Mouse (Mus musculus) cerebellum, adult 8-10 months (tissue): ENCODE measurements at regions not wholly inside any gene's neighbourhood (a gene's known extent, or its start where the extent isn't known, plus 50 kb on each side); places are given as distances from the start of the nearest gene placed in this dataset.

Experiments used
- DNase-seq: peaks from one replicate; pipeline ENCODE4 v3.0.0; 2022

DNA sequence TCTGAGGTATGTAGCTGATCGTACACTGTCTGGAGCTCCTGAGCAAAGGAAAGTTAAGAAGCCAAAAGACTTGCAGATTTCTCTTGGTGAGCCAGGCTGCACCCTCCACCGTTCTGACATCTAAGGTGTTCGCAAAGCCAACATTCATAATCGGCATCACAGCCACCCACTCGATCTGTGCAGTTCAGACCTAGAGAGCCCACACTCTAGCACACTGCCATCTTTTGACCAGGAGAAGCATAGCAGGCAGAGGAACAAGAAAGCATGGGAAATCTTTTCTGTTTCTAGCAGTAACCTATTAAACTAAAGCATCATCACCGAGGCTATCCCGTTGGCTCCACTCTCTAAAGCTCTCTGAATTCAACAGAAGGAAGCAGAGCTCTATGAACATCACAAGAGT, 59.2 kb downstream of the Areg start:
- DNase-seq = peak; percentile 3

DNA sequence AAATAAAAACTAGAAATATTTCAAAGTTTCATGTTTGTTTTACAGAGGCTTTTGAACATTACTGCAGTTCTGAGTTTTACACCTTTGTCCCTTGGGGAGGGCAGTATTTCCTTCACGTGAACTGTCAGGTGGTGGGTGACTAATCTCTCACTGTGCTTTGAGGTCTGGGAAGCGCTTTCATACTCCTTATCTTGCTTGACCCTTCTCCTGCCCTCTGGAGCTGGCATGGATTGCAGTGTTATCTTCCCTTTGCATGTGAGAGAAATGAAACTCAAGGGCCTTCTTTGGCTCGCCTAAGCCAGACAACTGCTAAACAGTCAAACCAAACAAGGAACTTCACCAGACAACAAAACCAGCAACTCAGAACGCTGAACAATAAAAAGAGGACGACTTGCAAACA, 61.0 kb downstream of the Areg start:
- DNase-seq = no peak

DNA sequence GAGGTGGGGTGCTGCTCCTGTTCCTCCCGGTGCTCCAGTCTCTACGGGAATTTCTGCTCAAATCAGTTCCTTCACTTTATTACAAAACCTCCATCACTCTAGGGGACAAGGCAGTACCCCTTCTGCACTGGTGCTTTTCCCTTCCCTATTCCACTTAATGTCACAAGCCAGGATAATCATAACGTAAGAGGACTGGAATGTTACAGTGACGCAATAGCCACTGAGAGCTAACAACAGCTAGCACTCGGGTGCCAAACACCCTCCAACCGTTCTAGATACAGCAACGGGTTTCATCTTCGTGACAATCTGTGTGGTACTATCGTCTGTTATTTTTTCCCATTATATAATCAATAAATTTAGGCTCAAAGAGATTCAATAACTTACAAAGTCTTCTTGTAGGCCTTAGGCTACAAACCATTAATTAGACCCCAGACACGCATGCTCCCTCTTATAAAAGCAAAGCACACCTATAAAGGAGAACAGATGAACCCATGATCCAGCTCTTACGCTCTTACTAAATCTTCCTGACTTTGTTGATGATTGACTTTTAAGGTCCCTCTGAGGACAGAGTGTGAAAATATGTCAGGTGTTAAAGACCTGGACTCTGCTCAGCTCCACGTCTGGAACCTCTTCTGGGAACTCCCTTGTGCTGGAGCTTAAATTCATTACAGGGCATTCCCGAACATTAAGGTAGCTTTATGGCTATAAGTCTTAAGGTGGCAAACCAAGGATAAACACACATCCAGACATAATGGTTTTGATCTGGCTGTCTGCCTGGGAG, 65.0 kb downstream of the Areg start:
- no peak for DNase-seq

DNA sequence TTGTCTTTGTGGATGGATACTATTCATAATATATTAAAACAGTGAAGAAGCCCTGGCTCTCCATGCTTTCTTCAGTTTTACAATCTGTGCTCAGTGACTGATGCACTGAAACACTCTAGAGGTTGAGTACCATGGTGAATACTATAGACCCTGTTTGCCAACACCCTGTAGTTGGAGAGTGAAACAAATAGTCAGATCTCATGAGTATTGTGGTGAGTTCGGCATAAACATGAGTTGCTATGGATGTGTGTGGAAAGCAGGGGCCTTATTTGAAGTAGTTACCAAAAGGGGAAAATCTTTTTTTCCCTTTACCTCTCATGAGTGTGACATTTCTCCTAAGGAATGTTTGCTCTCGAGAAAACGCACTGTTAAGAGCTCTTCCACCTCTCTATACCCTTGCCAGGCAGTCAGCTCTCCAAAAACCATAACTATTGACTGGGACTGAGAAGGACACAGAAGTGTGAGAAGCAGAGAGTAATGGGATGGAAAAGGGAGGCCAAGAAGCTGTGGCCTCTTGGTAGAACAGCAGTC, 66.0 kb downstream of the Areg start:
- DNase-seq = no peak

DNA sequence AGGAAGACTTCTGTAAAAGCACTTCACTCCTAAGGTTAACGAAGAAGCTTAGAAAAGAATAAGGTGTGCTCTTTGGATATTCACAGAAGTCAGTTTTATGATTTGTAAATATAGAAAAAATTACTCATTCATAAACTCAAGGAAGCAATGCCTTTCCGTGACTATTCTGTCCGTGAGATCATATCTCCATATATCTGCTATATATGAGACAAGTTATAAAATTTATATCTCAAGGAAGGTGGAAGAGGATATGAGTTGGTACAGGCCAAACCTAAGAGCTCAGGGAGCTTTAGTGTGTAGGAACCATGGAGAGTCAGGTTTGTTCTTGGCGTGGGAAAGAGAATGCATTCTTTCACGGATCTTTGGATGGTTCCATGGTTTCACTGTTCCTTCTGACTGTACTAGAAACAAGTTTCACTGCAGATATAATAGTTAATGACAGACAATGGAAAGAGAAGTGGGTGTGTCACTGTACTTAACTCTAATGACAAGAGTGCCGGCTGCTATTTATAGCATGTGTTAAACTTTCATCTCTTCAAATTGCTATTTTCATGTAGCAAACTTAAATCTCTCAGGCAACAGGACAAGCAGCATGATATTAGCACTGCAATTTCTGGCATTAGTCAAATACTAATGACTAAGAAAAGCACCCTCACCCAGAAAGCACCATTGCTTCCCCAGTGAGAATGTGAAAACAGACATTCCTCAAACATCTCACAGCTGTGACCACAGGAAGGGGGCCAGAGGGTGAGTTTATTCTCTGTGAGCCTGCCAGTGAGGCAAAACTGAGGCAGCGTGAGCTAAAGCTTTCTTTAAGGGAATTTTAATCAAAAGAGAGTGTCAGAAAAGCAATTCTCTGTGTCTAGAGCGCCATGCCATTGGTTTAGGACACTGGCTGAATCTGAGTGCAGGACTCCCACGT, 67.4 kb downstream of the Areg start:
- DNase-seq = no peak

DNA sequence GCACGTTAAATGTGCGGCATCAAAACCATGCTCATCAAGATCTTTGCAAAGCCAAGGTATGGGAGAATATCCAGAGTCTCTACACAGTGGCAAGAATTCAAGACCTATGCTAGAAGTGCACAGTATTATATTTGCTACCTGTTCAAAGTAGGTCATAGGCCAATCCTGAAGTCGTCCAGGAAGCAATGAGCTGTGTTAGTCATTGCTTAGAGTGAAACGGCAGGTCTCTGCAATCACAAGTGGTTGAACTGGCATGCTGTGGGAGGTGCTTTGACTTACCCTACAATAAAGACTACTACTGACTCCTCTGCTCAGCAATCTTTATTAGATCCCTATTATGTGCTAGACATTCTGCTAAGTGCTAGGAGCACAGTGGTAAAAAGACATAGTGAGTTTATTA, 80.8 kb downstream of the Areg start:
- DNase-seq = no peak

DNA sequence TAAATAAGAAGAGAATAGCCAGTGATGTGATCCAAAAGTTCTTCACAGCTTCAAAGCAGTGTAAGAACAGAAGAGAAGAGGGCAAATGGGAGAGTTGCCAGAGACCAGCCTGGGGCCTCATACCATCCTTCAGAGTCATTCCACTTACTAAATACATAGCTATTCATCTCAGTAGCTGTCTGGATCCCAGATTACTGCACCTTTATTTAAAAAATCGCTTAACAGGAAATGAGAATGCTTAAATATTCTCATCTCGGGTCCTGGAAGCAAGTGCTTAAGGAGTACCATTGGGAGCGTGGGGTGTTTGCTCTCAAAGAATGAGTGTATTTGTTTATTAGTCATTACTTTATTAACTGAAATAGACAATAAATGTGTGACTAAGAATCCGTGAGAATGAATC, 102.3 kb downstream of the Areg start:
- DNase-seq = no peak

DNA sequence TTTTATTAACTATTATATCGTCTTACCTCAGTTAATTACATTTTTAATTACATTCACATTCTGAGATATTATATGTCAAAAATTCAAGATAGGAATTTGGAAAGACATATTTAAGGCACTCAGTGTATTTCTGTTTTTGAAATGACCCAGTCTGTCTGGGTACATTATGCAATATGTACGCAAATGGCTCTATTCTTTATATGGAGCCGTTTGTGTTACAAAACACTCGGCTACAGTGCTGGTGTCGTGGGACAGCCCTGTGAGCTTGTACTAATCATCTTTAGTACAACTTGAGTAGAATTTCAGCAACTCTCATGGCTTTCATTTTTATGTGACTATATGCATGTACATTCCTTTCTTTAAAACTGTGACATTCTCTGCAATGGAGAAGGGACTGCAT, 108.0 kb downstream of the Areg start:
- DNase-seq = no peak

DNA sequence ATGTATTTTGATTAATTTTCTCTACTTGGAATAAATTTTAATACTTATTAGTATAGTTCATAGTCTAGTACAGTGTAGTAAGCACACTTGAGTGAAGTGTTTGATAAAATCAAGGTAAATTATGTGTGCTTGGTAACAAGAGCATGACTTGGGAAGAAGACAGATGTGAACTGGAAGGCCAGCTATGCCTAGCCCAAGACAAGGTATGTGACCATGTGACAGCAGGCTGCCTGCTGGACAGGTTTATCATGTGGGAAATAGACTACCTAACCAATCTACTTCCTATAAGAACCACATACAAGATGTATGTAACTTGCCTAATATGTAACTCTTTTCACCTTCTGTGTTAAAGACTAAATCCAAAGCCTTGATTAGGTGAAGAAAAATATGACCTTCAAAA, 122.5 kb downstream of the Areg start:
- no peak for DNase-seq

DNA sequence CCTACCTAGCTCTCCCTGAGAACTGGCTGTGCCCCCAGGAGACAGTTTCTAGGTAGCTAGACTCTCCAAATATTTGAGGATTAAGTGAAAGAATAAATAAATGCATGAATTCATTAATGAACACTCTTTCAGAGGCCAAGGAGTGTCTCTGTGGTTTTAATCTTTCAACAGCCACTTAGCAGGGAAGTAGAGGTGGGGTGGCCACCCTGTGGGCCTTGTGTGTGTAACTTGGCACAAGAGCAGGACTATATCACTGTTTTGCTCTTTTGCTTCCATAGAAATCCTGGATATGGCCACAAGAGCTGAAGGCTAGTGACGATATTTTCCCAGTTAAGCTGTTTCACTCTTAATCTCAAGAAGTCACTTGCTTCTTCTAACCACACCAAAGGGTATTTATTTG, 123.1 kb downstream of the Areg start:
- no peak for DNase-seq

DNA sequence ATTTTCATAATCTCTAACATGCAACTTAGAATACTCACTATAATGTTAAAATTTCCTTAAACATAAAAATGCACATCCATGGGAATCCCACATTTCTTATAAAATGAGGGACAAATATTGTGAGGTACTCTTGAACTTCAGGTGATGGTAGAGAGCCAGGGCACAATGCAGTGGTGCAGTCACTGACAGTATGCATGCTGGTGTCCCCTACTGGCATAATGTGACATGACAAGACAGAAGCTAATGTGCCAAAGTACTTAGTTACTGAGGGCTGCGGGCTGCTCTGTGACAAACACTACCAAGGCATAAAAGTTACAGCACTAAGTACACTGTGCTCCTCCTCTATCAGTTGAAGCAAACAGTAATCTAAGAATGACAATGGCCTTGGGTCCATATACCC, 131.3 kb downstream of the Areg start:
- no peak for DNase-seq

DNA sequence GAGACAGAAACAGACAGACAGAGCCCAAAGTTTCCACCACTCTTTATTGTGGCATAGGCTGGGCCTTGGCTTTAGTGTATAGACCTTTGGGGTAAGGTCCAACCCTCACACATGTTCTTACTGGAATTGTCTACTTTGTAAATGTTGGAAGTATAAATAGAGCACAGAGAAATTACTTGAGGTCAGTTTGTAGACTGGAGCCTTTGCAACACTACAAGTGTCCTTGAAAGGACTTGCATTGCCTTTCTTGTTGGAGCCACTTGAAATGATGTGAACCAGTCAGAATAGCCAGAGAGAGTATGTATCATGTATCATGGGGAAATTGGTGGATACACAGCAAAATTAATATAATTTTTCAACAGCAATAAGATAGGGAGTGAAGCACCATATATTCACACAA, 131.4 kb downstream of the Btc start:
- no peak for DNase-seq

DNA sequence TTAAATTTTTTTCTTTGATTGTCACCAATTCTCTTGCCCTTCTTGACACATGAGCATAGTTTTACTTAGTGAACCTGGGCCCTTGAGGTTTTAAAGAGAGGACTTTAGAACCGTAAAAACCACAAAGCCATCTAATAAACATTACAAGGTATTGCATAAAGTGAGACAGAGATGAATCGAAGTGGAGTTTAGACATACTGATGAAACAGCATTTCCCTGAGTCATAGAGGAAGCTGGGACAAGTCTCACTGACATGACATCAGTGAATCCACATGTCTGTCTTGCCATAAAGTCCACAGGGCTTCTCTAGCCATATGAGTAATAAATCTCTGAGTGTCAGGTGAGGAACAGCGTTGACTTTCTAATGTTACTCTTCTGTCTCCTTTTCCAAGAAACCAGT, 128.4 kb downstream of the Btc start:
- no peak for DNase-seq

DNA sequence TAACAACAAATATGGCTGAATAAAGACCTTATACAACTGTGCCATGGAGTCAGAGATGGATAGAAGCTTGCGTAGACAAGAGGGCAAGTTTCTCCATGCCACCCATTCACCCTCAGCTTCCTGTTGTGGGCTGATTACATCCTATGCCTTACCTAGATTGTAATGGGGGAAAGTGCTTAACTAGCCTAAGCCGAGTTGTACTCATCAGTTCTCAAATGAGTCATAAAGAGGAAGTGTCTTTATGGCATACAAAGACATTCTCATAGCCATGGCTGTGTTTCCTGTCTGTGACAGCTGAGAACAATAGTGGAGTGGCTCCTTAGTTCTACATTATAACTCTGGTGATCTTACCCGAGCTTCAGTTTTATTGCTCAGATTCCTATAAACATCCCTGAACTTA, 124.3 kb downstream of the Btc start:
- DNase-seq = no peak

DNA sequence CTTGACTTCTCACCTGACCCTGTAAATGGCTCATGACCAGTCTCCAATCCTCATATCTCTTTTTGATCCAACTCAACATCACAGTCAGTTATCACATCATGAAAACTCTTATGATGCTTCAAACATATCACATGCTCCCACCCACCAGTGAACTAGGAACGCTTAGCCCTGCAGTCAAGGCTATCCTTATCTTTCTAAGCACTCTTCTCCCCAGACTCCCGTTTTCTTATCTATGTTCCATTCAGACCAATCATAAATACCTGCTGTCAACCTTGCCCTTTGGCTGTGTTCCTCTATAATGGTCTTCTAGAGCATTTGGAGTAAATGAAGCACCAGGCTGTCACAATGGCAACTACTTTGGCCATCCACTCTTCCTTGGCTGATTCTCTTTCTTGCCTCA, 123.3 kb downstream of the Btc start:
- DNase-seq = no peak

DNA sequence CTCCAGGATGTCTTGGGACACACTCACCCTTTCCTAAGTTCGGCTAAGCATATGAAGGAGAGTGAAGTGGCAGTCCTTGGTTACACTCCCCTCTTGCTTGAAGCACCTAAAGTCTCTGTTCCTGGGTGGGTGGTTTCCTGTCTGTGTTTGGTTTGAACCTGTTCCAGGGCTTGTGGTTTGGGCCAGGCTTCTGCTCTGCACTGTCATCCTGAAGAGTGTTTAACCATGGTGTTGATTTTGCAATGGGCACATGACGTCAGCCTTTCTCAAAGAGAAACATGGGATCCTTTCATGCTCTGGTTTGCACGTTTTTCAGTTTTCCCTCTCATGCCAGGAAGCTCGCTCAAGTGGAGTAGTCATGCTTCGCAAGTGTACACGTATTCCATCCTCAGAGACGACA, 119.8 kb downstream of the Btc start:
- DNase-seq = no peak

DNA sequence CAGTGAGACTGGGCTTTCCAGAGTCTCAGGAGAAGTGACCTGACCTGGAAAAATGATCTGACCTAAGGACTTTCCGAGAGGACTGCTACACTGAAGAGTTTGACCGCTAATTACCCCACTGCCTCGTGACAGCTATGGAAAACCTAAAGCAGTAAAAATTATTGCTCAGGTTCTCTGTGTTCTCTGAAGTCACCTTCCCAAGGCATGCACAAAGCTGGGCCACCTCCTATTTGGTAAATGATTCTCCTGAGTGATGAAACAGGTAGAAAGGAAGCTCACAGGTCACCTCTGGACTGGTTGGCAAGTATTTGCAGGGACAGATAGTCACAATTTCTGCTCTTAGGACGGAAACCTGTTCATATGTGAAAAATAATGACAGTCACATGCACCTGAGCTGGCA, 109.7 kb downstream of the Btc start:
- no peak for DNase-seq

DNA sequence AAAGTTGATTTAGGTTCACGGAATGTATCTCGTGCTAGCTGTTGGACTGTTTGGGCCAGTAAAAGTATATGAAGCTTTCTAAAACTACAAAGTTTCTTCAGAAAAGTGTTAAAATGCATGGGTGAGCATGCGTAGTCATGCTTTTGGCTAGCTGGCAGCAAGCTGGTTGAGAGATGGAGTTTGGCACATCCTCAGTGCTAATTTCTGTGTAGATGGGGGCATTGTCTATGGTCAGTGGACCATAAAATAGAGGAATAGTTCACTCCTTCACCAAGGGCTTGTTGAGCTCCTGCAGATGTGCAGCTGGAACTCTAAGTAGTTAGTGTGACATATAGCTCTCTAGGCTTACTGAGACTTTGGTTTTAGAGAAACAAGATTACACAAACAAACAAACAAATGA, 107.8 kb downstream of the Btc start:
- no peak for DNase-seq

DNA sequence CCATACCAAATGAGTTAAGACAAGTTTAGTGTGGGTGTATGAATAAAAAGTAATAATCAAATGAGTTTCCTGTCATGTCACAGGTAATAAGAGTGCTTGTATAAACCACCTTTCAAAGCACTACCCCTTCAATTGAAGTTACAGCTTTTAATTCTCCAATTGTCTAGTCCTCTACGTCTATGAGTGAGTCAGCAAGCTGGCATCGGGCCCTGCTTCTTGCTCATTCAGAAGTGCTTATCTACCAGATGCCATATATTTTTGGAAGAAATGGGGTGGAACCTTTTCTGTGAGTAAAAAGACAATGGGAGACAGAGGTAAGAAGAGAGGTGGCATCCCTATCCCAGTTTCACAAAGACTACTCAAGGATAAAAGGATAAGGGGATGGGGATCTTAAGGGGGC, 105.7 kb downstream of the Btc start:
- DNase-seq = no peak

DNA sequence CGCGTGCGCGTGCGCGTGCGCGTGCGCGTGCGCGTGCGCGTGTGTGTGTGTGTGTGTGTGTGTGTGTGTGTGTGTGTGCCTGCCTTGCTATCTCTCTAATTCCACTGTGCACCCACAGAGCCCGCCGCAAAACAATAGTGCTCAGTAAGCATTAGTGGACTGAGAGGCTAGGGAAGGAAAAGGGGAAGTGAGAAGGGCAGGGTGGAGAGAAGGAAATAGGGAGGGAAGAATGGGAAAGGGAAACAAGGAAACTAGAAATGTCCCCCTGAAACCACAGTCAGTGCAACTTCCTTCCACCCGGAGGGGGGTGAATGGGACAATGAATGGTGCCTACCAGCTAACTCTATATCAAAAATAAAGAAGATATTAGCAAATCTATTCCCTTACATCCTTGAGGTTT, 100.7 kb downstream of the Btc start:
- DNase-seq = no peak

DNA sequence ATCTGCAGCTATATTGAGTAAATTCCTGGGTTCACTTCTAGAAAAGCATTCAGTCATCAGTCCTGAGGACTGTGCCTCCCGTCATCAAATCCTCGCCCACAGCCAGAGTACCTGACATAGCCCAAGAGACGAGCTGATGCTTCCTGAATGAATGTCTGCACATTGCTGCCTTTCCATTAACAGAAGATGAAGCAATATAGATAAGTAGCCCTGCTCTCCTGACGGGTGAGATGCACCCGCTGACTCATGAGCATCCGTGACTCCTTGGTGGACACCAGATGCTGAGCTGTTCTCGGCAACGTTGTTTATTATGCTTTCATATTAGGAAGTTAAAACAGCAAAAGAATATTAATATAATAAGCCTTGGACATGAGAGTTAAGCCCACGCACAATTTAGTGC, 99.9 kb downstream of the Btc start:
- no peak for DNase-seq

DNA sequence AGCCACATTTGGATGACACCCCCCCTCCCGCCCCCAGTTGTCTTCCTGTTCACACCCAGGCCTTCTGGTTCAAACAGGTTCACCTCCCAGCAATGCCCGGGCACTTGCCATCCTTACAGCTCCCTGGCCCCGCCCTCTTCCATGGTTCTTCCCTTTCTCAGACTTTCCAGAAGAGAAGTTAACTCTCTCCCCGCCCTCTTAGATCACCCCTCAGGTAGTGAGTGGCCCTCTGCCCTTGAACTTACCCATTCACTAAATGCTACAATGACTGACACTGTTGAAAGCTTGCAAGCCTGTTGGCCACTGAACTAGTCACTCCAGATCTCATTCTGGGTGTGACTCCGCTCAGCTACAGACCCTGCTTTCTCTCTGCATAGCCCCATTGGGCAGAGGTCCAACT, 99.1 kb downstream of the Btc start:
- DNase-seq = no peak

DNA sequence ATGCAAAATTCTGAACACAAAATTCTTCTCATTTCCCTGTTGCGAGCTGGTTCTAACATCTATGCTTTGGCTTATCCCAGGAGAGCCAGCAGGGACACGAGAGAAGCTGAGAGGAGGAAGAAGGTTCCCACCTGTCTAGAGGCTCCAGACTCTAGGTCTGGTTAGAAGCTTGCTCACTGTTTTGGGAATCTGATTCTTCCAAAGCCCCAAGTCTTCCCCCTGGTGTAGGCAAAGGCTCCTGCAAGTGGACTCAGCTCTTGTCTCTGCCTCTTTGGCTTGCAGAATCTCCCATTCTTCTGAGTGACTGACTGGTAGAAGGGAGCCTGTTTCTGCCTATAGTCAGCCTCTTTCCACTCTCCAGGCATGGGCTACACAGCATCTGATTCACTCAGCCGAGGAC, 95.8 kb downstream of the Btc start:
- no peak for DNase-seq
